Mouse (Mus musculus) intestine, postnatal 0 days (tissue): Measurements from ENCODE around the gene Mgat5. TPM values are rescaled to one million over a fixed set of nuclear protein-coding genes. Genes with fewer than 3 reads are reported as not detected.
A peak's percentile ranks its signal among the peaks of the same experiment; 100 is the strongest.

ENCODE experiments used
- ATAC-seq: fragments of 200-750 bp; cut with Nextera tagmentation; 2 replicates; pipeline ENCODE4 v1.8.0; 2017; ENCODE audit warnings: mild to moderate bottlenecking, moderate TSS enrichment, moderate library complexity
- H3K27ac ChIP-seq: fragments of 300-500 bp; sonication (generic); 2 replicates; pipeline ENCODE4 v1.5.1; 2014; ENCODE audit warnings: mild to moderate bottlenecking, low read depth, low read length, moderate library complexity
- H3K27me3 ChIP-seq: fragments of 300-500 bp; sonication (generic); replicated peaks from 2 replicates; pipeline ENCODE4 v1.6.1; 2014; ENCODE audit warnings: low read length, mixed read lengths; ENCODE audit not compliant: control insufficient read depth, insufficient read depth
- H3K36me3 ChIP-seq: fragments of 300-500 bp; sonication (generic); 2 replicates; pipeline ENCODE4 v1.6.1; 2014; ENCODE audit warnings: mild to moderate bottlenecking, moderate library complexity; ENCODE audit not compliant: control insufficient read depth, insufficient read depth
- H3K4me1 ChIP-seq: fragments of 300-500 bp; sonication (generic); replicated peaks from 2 replicates; pipeline ENCODE4 v1.6.1; 2014; ENCODE audit warnings: antibody characterized with exemption, low read length, mixed read lengths; ENCODE audit not compliant: control insufficient read depth, insufficient read depth
- H3K4me2 ChIP-seq: fragments of 300-500 bp; sonication (generic); replicated peaks from 2 replicates; pipeline ENCODE4 v1.6.1; 2014; ENCODE audit warnings: low read depth, mild to moderate bottlenecking, moderate library complexity
- H3K4me3 ChIP-seq: fragments of 300-500 bp; sonication (generic); 2 replicates; pipeline ENCODE4 v1.5.1; 2014; ENCODE audit warnings: low read depth, low read length
- H3K9ac ChIP-seq: fragments of 300-500 bp; sonication (generic); 2 replicates; pipeline ENCODE4 v1.6.1; 2014; ENCODE audit warnings: mild to moderate bottlenecking, low read depth, low read length
- H3K9me3 ChIP-seq: fragments of 300-500 bp; sonication (generic); 2 replicates; pipeline ENCODE4 v1.6.1; 2016; ENCODE audit warnings: mixed run types; ENCODE audit not compliant: control insufficient read depth
- CTCF ChIP-seq: sonication (generic); IDR thresholded peaks from 2 replicates; pipeline ENCODE4 v1.5.1; 2016; ENCODE audit warnings: low read depth, mild to moderate bottlenecking, control low read depth, antibody characterized with exemption, moderate library complexity
- WGBS: fragments of 180-500 bp; shearing (Covaris S2); extraction: QIAGEN DNeasy Blood & Tissue Kit; methylation state at CpG from one replicate; pipeline ENCODE4 v1.1.7; 2014; 5-methylcytosine and 5-hydroxymethylcytosine counted together
- polyA plus RNA-seq: library from polyadenylated mRNA; unstranded; fragments of >200 nt; fragmentation: Nextera tagmentation; extraction: Ambion mirVana; gene quantifications from 2 replicates; pipeline ENCODE4 v1.2.1, GENCODE M21; 2015

The Mgat5 gene
- polyA plus RNA-seq, 1 experiment from 2014 or later = 4.1 TPM

GRCm38 (mm10) chr1:127419581-127419980 lies 214.8 kb downstream of the Mgat5 start:
- 67% methylated on average over 7 of the region's 7 CpGs for WGBS
- Histone ChIP-seq H3K27me3 (no peaks in the 10 kb centered on the region), H3K4me1 (no peaks in the 10 kb centered on the region), H3K4me2 (no peak overlapping the region), H3K27ac (no peak overlapping the region), H3K4me3 (no peak overlapping the region), H3K9ac (no peak overlapping the region), H3K36me3 (peaks cover 21% of the 10 kb centered on the region; the same call in 1 of the 2 replicates), H3K9me3 (no peaks in the 10 kb centered on the region)
- ATAC-seq = no peak
- TF ChIP-seq CTCF = no peak

- Histone ChIP-seq H3K4me1 (no peaks in the 10 kb centered on the region), H3K4me2 (peak overlapping the region; percentile 27; the same call in 1 of the 2 replicates), H3K9me3 (no peaks in the 10 kb centered on the region), H3K27me3 (no peaks in the 10 kb centered on the region), H3K4me3 (no peak overlapping the region), H3K27ac (no peak overlapping the region), H3K9ac (no peak overlapping the region), H3K36me3 (peaks cover 13% of the 10 kb centered on the region; the same call in 1 of the 2 replicates)
- TF ChIP-seq CTCF = no peak
- WGBS = 54% methylated on average over 13 of the region's 13 CpGs
- ATAC-seq = no peak
These were observed 215.6 kb downstream of the Mgat5 start for GRCm38 (mm10) chr1:127420383-127420782.

GRCm38 (mm10) chr1:127420795-127421194 lies 216.0 kb downstream of the Mgat5 start:
- no peak overlapping the region for H3K9ac ChIP-seq
- H3K9me3 ChIP-seq = no peaks in the 10 kb centered on the region
- H3K27me3 ChIP-seq = no peaks in the 10 kb centered on the region
- no peaks in the 10 kb centered on the region for H3K4me1 ChIP-seq
- H3K4me3 ChIP-seq = no peak overlapping the region
- TF ChIP-seq CTCF = no peak
- WGBS = 56% methylated on average over 15 of the region's 15 CpGs
- no peak for ATAC-seq
- H3K4me2 ChIP-seq = peak overlapping the region; percentile 27; the same call in 1 of the 2 replicates
- no peak overlapping the region for H3K27ac ChIP-seq
- peaks cover 10% of the 10 kb centered on the region; the same call in 1 of the 2 replicates for H3K36me3 ChIP-seq

DNA sequence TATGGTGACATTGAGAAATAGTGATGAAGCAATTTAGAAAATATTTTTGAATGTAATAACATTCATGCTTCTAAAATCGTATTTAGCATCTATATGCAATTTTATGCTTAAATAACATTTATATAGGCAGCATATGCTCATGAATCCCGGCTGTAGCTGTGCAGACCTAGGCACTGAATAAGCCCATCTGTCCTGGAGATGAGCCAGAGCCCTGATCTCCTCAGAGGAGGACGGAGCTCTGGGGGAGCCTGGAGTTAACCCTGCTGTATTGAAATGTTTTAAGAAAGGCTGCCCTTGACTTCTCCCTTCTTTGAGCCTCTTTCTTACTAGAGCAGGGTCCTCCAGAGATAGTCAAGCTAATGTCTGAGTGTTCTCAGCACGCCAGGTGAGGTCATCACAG lies 217.8 kb downstream of the Mgat5 start:
- Histone ChIP-seq H3K4me1 (no peaks in the 10 kb centered on the region), H3K4me2 (no peak overlapping the region), H3K27me3 (no peaks in the 10 kb centered on the region), H3K9me3 (no peaks in the 10 kb centered on the region), H3K36me3 (peaks cover 7% of the 10 kb centered on the region; the same call in 1 of the 2 replicates), H3K9ac (no peak overlapping the region), H3K27ac (no peak overlapping the region), H3K4me3 (no peak overlapping the region)
- no peak for ATAC-seq
- no peak for TF ChIP-seq CTCF
- WGBS = 81% methylated on average over 4 of the region's 4 CpGs

GRCm38 (mm10) chr1:127425021-127425532 lies 220.3 kb downstream of the Mgat5 start:
- H3K27me3 ChIP-seq = no peaks in the 10 kb centered on the region
- no peak overlapping the region for H3K4me3 ChIP-seq
- H3K27ac ChIP-seq = no peak overlapping the region
- 37% methylated on average over 6 of the region's 6 CpGs for whole genome bisulfite sequencing
- H3K9ac ChIP-seq = no peak overlapping the region
- H3K4me2 ChIP-seq = no peak overlapping the region
- TF ChIP-seq CTCF = no peak
- H3K9me3 ChIP-seq = no peaks in the 10 kb centered on the region
- ATAC-seq = peak; percentile 86
- H3K4me1 ChIP-seq = no peaks in the 10 kb centered on the region
- peaks cover 4% of the 10 kb centered on the region; the same call in 1 of the 2 replicates for H3K36me3 ChIP-seq

GRCm38 (mm10) chr1:127430290-127430689 lies 225.5 kb downstream of the Mgat5 start:
- Histone ChIP-seq H3K4me2 (no peak overlapping the region), H3K9me3 (no peaks in the 10 kb centered on the region), H3K4me3 (no peak overlapping the region), H3K9ac (no peak overlapping the region), H3K4me1 (no peaks in the 10 kb centered on the region), H3K27ac (no peak overlapping the region), H3K27me3 (no peaks in the 10 kb centered on the region), H3K36me3 (no peaks in the 10 kb centered on the region)
- ATAC-seq = no peak
- no peak for TF ChIP-seq CTCF
- 91% methylated on average over 7 of the region's 7 CpGs for WGBS
